Mouse (Mus musculus) MEL (cell line): ENCODE measurements at regions not wholly inside any gene's neighbourhood (a gene's known extent, or its start where the extent isn't known, plus 50 kb on each side); places are given as distances from the start of the nearest gene placed in this dataset.

Source experiments
- DNase-seq: peaks from one replicate; pipeline ENCODE4 v3.0.0; 2011; ENCODE audit warnings: low read depth, low spot score
- H3K27ac ChIP-seq: 2 replicates; pipeline ENCODE4 v1.5.1; 2012; ENCODE audit warnings: low read depth, mild to moderate bottlenecking, control low read depth, low read length, moderate library complexity; ENCODE audit not compliant: control insufficient read depth
- H3K27me3 ChIP-seq, 2 experiments: fragments of 150-350 bp in 1 of 2; sonication (generic) in 1 of 2; 2 replicates each; pipeline ENCODE4 v1.6.1; 2012; ENCODE audit warnings: low read length in 2 of 2, mild to moderate bottlenecking in 2 of 2, improper control_type of control experiment in 1 of 2, moderate library complexity in 1 of 2; ENCODE audit not compliant: insufficient read depth in 2 of 2, control insufficient read depth in 1 of 2
- H3K36me3 ChIP-seq, 2 experiments: 2 replicates each; pipeline ENCODE4 v1.6.1; 2012 to 2014; ENCODE audit warnings: low read length in 2 of 2, improper control_type of control experiment in 1 of 2, inconsistent platforms in 1 of 2, mild to moderate bottlenecking in 1 of 2; ENCODE audit not compliant: insufficient read depth in 2 of 2, control insufficient read depth in 1 of 2
- H3K4me1 ChIP-seq, 2 experiments: fragments of 150-350 bp in 1 of 2; sonication (generic) in 1 of 2; 2 replicates each; pipeline ENCODE4 v1.6.1; 2012; ENCODE audit warnings: low read length in 2 of 2, improper control_type of control experiment in 1 of 2, mild to moderate bottlenecking in 1 of 2; ENCODE audit not compliant: insufficient read depth in 2 of 2, control insufficient read depth in 1 of 2
- H3K4me3 ChIP-seq, 2 experiments: fragments of 150-350 bp in 1 of 2; sonication (generic) in 1 of 2; 2 replicates each; pipeline ENCODE4 v1.5.1; 2012; ENCODE audit warnings: low read depth in 2 of 2, low read length in 2 of 2, mild to moderate bottlenecking in 2 of 2, moderate library complexity in 2 of 2, control low read depth in 1 of 2, improper control_type of control experiment in 1 of 2; ENCODE audit not compliant: control insufficient read depth in 1 of 2, insufficient read depth in 1 of 2
- H3K79me2 ChIP-seq: 2 replicates; pipeline ENCODE4 v1.6.1; 2012; ENCODE audit warnings: mild to moderate bottlenecking, low read length, moderate library complexity; ENCODE audit not compliant: control insufficient read depth, poor library complexity, insufficient read depth
- H3K9ac ChIP-seq: 2 replicates; pipeline ENCODE4 v1.6.1; 2012; ENCODE audit warnings: low read depth, mild to moderate bottlenecking, control low read depth, low read length, moderate library complexity; ENCODE audit not compliant: control insufficient read depth, poor library complexity, severe bottlenecking
- H3K9me3 ChIP-seq: fragments of 150-350 bp; sonication (generic); replicated peaks from 2 replicates; pipeline ENCODE4 v1.6.1; 2012; ENCODE audit warnings: mild to moderate bottlenecking, low read length, improper control_type of control experiment, moderate library complexity; ENCODE audit not compliant: insufficient read depth
- BHLHE40 ChIP-seq: IDR thresholded peaks from 2 replicates; pipeline ENCODE4 v1.6.1; 2012; ENCODE audit warnings: low read depth, mild to moderate bottlenecking, inconsistent platforms, low read length, improper control_type of control experiment, borderline replicate concordance
- CHD1 ChIP-seq: IDR thresholded peaks from 2 replicates; pipeline ENCODE4 v1.6.1; 2012; ENCODE audit warnings: low read depth, mild to moderate bottlenecking, inconsistent platforms, low read length, improper control_type of control experiment
- CHD2 ChIP-seq: IDR thresholded peaks from 2 replicates; pipeline ENCODE4 v1.6.1; 2011; ENCODE audit warnings: low read length, improper control_type of control experiment
- E2F4 ChIP-seq: IDR thresholded peaks from 2 replicates; pipeline ENCODE4 v1.6.1; 2011; ENCODE audit warnings: low read depth, low read length, improper control_type of control experiment, borderline replicate concordance
- ETS1 ChIP-seq: IDR thresholded peaks from 2 replicates; pipeline ENCODE4 v1.6.1; 2012; ENCODE audit warnings: low read depth, mild to moderate bottlenecking, inconsistent platforms, low read length, improper control_type of control experiment, moderate library complexity
- GATA1 ChIP-seq: IDR thresholded peaks from 2 replicates; pipeline ENCODE4 v1.6.1; 2011; ENCODE audit warnings: low read depth, low read length, improper control_type of control experiment
- HCFC1 ChIP-seq: IDR thresholded peaks from 2 replicates; pipeline ENCODE4 v1.6.1; 2012; ENCODE audit warnings: low read depth, mild to moderate bottlenecking, inconsistent platforms, low read length, improper control_type of control experiment, moderate library complexity
- KAT2A ChIP-seq: conservative IDR thresholded peaks from 2 replicates; pipeline ENCODE4 v1.6.1; 2012; ENCODE audit warnings: low read depth, low read length, improper control_type of control experiment, inconsistent platforms
- MAFK ChIP-seq: IDR thresholded peaks from 2 replicates; pipeline ENCODE4 v1.6.1; 2011; ENCODE audit warnings: low read depth, mild to moderate bottlenecking, low read length, improper control_type of control experiment, borderline replicate concordance
- MAZ ChIP-seq: IDR thresholded peaks from 2 replicates; pipeline ENCODE4 v1.6.1; 2012; ENCODE audit warnings: low read depth, mild to moderate bottlenecking, inconsistent platforms, low read length, improper control_type of control experiment
- MEF2A ChIP-seq: IDR thresholded peaks from 2 replicates; pipeline ENCODE4 v1.6.1; 2014; ENCODE audit warnings: low read depth, mild to moderate bottlenecking, inconsistent platforms, low read length, improper control_type of control experiment; ENCODE audit not compliant: poor library complexity, insufficient replicate concordance, severe bottlenecking; ENCODE audit errors: extremely low read depth
- MYB ChIP-seq: IDR thresholded peaks from 2 replicates; pipeline ENCODE4 v1.6.1; 2011; ENCODE audit warnings: mild to moderate bottlenecking, low read depth, low read length, improper control_type of control experiment
- MYC ChIP-seq: IDR thresholded peaks from 2 replicates; pipeline ENCODE4 v1.6.1; 2011; ENCODE audit warnings: low read depth, mild to moderate bottlenecking, low read length, improper control_type of control experiment, moderate library complexity
- NELFE ChIP-seq: IDR thresholded peaks from 2 replicates; pipeline ENCODE4 v1.6.1; 2011; ENCODE audit warnings: low read depth, low read length, improper control_type of control experiment
- POLR2AphosphoS2 ChIP-seq: IDR thresholded peaks from 2 replicates; pipeline ENCODE4 v1.6.1; 2011; ENCODE audit warnings: low read length, improper control_type of control experiment
- RAD21 ChIP-seq: IDR thresholded peaks from 2 replicates; pipeline ENCODE4 v1.6.1; 2011; ENCODE audit warnings: mild to moderate bottlenecking, low read depth, low read length, improper control_type of control experiment
- RCOR1 ChIP-seq: IDR thresholded peaks from 2 replicates; pipeline ENCODE4 v1.6.1; 2012; ENCODE audit warnings: low read depth, mild to moderate bottlenecking, inconsistent platforms, low read length, improper control_type of control experiment
- SIN3A ChIP-seq: IDR thresholded peaks from 2 replicates; pipeline ENCODE4 v1.6.1; 2012; ENCODE audit warnings: low read length, improper control_type of control experiment, inconsistent platforms
- TAL1 ChIP-seq: IDR thresholded peaks from 2 replicates; pipeline ENCODE4 v1.6.1; 2012; ENCODE audit warnings: mild to moderate bottlenecking, inconsistent platforms, low read length, moderate library complexity, mixed read lengths
- TCF12 ChIP-seq: IDR thresholded peaks from 2 replicates; pipeline ENCODE4 v1.6.1; 2014; ENCODE audit warnings: low read depth, mild to moderate bottlenecking, inconsistent platforms, low read length, improper control_type of control experiment, moderate library complexity
- UBTF ChIP-seq: IDR thresholded peaks from 2 replicates; pipeline ENCODE4 v1.6.1; 2012; ENCODE audit warnings: low read depth, mild to moderate bottlenecking, inconsistent platforms, low read length, improper control_type of control experiment, moderate library complexity, borderline replicate concordance; ENCODE audit not compliant: insufficient read depth
- USF1 ChIP-seq: IDR thresholded peaks from 2 replicates; pipeline ENCODE4 v1.6.1; 2014; ENCODE audit warnings: low read depth, mild to moderate bottlenecking, inconsistent platforms, low read length, improper control_type of control experiment, moderate library complexity
- USF2 ChIP-seq, 2 experiments: IDR thresholded peaks; 2 replicates each; pipeline ENCODE4 v1.6.1; 2011 to 2012; ENCODE audit warnings: improper control_type of control experiment in 2 of 2, low read length in 2 of 2, borderline replicate concordance in 1 of 2, inconsistent platforms in 1 of 2, low read depth in 1 of 2, mild to moderate bottlenecking in 1 of 2; ENCODE audit not compliant: insufficient read depth in 1 of 2
- ZC3H11A ChIP-seq: IDR thresholded peaks from 2 replicates; pipeline ENCODE4 v1.6.1; 2012; ENCODE audit warnings: low read depth, mild to moderate bottlenecking, inconsistent platforms, low read length, improper control_type of control experiment
- ZMIZ1 ChIP-seq: IDR thresholded peaks from 2 replicates; pipeline ENCODE4 v1.6.1; 2012; ENCODE audit warnings: low read depth, mild to moderate bottlenecking, inconsistent platforms, low read length, improper control_type of control experiment, moderate library complexity

DNA sequence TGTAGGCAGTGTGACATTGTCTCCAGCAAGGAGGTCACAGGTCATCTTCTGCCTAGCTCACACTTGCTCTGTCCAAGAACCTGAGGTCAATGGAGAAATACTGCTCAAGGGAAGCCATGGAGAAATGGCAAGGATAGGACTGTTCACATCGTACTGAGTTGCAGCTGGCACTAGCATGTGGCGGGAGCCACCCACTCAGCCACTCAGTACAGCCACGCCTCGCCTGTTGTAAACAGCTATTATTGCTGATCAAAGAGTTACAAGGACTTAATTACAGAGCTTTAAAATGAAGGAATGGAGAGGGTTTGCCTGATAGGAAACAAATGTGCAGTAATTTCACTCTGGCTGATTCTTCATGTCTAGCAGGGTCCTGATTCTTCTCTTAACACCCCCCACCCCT is 64.8 kb downstream of the Dll1 start:
- Histone ChIP-seq H3K27me3 (peaks cover 0 to 7% of the 10 kb centered on the region in 2 experiments; a peak in 2 of 4 replicates), H3K79me2 (no peaks in the 10 kb centered on the region), H3K36me3 (no peaks in the 10 kb centered on the region), H3K4me3 (no peak overlapping the region), H3K4me1 (no peaks in the 10 kb centered on the region), H3K9ac (no peak overlapping the region), H3K27ac (no peak overlapping the region), H3K9me3 (no peaks in the 10 kb centered on the region)
- DNase-seq = no peak
- TF ChIP-seq POLR2AphosphoS2 (no peak), ZMIZ1 (no peak), HCFC1 (no peak), TAL1 (no peak), ZC3H11A (no peak), TCF12 (no peak), RAD21 (no peak), SIN3A (no peak), MYB (no peak), E2F4 (no peak)

DNA sequence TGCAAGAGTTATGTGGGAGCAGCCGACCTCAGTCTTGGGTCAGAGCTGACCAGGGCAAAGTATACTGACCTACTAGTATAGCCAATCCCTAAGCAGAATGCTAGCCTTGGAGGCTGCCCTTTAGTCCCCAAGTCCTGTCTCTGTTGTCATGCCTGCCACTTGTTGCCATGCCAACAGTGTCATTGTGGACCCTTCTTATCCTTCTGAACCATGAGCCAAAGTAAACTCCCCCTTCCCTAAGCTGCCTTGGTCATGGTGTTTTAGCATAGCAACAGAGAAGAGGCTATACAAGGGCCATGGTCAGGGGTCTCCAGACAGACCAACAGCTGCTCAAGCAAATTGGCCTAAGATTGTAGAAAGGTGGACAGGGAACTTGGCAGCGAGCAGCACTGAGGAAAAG is 66.2 kb downstream of the Dll1 start:
- no peaks in the 10 kb centered on the region for H3K4me1 ChIP-seq
- DNase-seq = no peak

DNA sequence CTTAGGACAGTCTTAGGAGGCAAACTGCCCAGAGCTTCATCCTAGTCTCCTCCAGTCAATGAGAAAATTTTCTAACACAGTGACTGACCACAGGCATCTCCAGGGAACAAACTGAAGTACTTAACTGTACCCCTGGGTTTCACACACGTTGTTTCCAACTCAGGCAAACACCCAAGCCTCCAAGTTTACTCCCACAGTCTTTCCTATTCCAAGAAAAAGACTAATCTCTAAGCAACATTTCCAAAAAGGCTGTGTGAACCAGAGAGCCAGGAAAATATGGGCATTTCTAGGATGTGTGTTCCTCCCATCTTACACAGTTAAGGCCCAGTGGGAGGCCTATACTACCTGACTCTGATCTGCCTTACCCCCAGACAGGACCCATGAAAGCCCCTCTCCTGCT is 74.6 kb downstream of the Dll1 start:
- no peak for DNase-seq
- Histone ChIP-seq H3K4me1 (no peaks in the 10 kb centered on the region), H3K4me3 (no peak overlapping the region), H3K27me3 (peaks cover 2 to 3% of the 10 kb centered on the region in 2 experiments; a peak in 3 of 4 replicates), H3K36me3 (no peaks in the 10 kb centered on the region)
- TF ChIP-seq MAFK (no peak), ZMIZ1 (no peak), UBTF (no peak)
- TF ChIP-seq, all 39 proteins: peak for 0
- no peak overlapping the region for H3K27ac ChIP-seq
- H3K9me3 ChIP-seq = no peaks in the 10 kb centered on the region
- H3K9ac ChIP-seq = no peak overlapping the region
- H3K79me2 ChIP-seq = no peaks in the 10 kb centered on the region

More for the DNA sequence above, 66.2 kb downstream of the Dll1 start:
- Histone ChIP-seq H3K9ac (no peak overlapping the region), H3K79me2 (no peaks in the 10 kb centered on the region), H3K9me3 (no peaks in the 10 kb centered on the region), H3K4me3 (no peak overlapping the region), H3K36me3 (no peaks in the 10 kb centered on the region), H3K27me3 (peaks cover 0 to 5% of the 10 kb centered on the region in 2 experiments; a peak in 2 of 4 replicates), H3K27ac (no peak overlapping the region)
- TF ChIP-seq CHD2 = no peak
- TF ChIP-seq USF2 (IDR thresholded peaks at IDR 0.05; ENCODE audit: borderline replicate concordance in 1 of 2, insufficient read depth in 1 of 2, low read depth in 1 of 2, low read length in 2 of 2) = no peak
- TF ChIP-seq MYC = no peak
- no peak for TF ChIP-seq ETS1
- TF ChIP-seq MEF2A = no peak
- no peak for TF ChIP-seq CHD1
- no peak for TF ChIP-seq POLR2AphosphoS2
- no peak for TF ChIP-seq NELFE
- TF ChIP-seq RCOR1 = no peak
- TF ChIP-seq GATA1 = no peak
- TF ChIP-seq E2F4 = no peak
- TF ChIP-seq TAL1 = no peak
- TF ChIP-seq USF1 = no peak
- no peak for TF ChIP-seq TCF12
- TF ChIP-seq BHLHE40 = no peak
- TF ChIP-seq KAT2A = no peak
- no peak for TF ChIP-seq MAZ
